Mouse (Mus musculus) spleen, adult 10 weeks (tissue): Measurements from ENCODE around the gene Ip6k1. TPM values are rescaled to one million over a fixed set of nuclear protein-coding genes. Genes with fewer than 3 reads are reported as not detected.

Experiments used
- polyA plus RNA-seq: library from polyadenylated mRNA; stranded (reverse); fragments of 350-450 nt; fragmentation: Illumina TruSeq; extraction: RNeasy Lipid Tissue Mini Kit (QIAGEN cat#74804); gene quantifications from one replicate; pipeline ENCODE4 v1.2.3, GENCODE M21; 2015; ENCODE audit warnings: low replicate concordance; ENCODE audit not compliant: insufficient read depth

The Ip6k1 gene
- polyA plus RNA-seq, result 83.7 TPM

GRCm38 (mm10) chr9:108001922-108002770 lies at the start of gene Ip6k1:
Gene Ip6k1, plus strand, starts transcription at chr9:108002501.

GRCm38 (mm10) chr9:107975399-107976386 lies 26.6 kb upstream of the Ip6k1 start, which contains the start of gene Uba7:
Gene Uba7, plus strand, starts transcription at chr9:107975505.

DNA sequence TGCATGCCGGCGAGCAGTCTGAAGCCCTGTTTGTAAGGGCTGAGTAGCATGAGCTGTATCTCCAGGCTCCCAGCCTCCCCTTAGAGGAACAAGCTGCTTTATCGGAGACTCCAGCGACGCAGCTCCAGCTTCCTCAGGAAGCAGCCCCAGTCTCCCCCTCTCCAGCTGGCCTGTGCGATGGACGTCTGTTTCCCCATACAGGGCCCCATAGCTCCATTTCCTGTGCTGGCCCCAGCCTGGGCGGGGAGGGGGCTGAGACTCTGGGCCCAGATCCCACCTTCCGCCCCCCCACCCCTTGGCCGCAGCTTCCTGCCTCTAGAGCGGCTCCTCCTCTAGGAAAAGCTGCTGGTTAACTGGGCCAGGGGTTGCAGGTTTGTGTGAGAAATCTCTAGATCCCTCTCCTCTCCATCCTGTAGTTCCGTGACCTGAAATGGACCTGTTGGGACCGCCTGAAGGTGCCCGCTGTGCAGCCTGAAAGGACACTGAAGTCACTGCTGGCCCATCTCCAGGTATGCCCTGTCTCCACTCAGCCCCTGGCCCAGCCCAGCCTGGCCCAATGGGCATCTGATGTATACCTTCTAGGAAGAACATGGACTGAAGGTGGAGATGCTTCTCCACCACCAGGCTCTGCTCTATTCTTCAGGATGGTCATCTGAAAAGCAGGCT lies 19.5 kb upstream of the Ip6k1 start, which contains the start of gene Gm20661:
TSS of gene Gm20661 (plus strand) at position 378 of the 666 bp plus-strand sequence.

DNA sequence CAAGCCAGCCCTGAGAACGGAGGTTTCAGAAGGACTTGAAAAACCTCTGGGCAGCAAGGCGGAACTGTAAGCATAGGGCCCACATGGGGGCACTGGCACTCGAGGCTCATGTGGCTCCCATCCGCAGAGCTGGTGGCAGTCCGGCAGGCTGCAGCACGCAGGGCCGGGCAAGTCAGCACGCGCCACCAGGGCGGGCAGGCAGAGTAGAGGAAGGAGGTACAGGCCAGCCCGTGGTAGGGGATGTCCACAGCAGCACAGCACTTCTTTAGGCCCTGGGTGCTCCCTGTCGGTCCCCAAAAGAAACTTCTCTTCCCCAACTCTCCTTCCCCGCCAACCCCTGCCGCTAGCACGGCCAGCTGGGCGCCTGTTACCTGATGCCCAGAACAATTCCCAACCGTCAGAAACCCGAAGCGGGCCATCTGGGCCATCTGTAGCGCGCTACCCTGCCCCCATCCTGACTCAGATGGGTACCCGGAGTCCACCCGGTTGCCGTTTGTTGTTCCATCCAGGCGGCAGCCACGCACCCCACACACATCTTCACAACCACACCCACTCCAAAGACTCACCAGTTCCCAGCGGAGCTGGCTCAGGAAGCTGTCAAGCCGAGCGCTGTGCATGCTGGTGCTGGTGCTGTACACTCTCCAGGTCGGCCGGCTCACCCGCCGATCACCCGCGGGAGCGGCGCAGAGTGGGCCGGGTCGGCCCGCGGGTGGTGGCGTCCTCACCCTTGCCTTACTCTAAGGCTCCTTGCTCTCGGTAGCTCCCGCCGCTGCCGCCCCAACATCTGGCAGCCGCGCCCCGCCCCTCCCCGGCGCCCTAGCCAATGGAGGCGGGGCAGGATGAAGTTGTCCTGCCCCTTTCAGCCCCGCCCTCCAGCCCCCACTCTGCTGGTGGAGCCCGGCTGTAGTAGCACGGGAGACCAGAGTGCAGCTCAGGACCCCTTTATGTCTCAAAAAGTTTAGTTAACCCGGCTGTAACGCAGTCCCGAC lies 16.9 kb upstream of the Ip6k1 start, which contains the start of gene Inka1:
TSS of gene Inka1 (minus strand) at position 749 of the 989 bp plus-strand sequence.

DNA sequence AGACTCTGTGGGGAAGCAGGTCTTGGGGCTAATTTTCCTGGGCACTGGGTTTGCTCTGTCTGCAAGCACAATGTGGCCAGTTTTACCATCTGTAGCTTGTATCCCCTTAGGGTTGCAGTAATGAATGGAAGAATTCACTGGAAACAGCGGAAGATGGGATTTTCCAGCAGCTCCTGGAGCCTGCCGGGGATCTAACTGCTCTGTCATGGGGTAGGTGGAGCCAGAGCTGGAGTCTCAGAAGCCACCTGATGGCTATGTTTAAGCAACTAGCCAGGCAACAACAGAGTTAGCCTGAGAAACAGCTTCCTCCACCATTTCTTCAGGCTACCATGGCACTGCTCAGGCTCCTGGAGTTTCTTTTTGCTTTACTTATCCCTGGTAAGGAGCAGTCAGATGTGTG lies 10.1 kb upstream of the Ip6k1 start, which contains the start of gene Cdhr4:
TSS of gene Cdhr4 (plus strand) at position 301 of the 400 bp plus-strand sequence.

DNA sequence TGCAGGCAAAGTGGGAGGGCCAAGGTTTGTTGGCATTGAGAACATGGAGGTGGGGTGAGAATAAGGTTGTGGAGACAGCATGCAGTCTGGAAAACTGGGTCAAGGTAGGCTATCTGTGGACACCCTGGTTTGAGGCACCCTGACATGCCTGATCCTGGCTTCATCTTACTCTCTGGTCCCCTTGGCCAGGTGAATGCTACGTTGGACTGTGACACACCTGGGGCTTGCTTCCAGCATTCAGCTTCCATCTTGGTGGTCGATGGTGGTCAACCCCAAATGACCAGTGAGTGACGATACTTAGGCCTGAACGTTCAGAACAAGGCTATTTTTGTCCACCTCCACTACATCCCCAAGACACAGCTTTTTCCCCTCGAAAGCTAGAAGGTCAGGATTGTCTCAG lies 6.3 kb upstream of the Ip6k1 start, which contains the start of gene Gm20662:
TSS of gene Gm20662 (plus strand) at position 301 of the 400 bp plus-strand sequence.

DNA sequence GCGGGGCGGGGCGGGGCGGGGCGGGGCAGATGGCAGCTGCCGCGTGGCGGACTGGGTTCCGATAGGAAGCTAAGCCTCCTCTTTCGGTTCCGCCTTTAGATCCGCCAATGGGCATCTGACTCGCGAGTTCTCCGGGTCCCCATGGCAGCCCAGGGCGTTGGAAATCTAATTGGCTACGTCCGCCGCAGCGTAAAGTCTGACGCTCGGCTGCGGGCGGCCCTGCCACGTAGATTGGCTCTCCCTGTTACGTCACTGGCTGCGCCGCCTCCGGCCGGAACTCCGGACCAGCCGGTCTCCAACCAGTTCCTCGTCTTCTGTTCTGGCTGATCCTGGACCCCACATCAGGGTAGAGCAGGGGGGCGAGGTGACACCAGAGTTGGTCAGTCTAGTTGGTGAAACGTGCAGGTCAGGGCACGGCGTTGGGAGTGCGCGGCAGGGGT lies 46.7 kb downstream of the Ip6k1 start, which contains the start of gene Gmppb:
TSS of gene Gmppb (plus strand) at position 227 of the 440 bp plus-strand sequence.

DNA sequence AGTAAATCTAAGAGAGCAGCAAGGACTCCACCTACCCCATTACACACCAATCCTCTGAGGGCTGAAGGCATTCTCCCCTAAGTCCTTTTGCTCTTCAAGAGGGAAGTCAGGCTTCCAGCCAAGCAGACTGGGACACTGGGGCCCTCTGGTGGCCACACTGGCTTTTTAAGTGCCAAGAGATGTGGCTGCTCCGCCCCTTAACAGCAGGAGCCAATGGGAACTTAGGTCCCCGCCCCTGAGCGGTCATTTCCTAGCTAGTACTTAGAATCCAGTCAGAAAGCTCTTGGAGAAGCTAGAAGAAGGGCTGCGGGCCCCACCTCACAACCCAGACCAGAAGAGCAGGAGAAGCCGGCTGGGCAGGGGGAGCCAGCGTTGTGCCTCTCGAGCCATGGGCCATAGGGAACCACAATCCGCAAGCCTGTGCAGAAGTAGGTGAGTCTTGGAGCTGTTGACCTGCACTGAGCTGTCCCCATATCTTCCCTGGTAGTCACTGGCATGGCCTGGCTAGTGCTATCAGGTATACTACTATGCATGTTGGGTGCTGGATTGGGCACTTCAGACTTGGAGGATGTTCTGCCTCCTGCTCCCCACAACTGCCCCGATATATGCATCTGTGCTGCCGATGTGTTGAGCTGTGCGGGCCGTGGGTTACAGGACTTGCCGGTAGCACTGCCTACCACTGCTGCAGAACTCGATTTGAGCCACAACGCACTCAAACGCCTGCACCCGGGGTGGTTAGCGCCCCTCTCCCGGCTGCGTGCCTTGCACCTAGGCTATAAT lies 50.8 kb downstream of the Ip6k1 start, which contains the start of gene Amigo3:
TSS of gene Amigo3 (plus strand) at position 275 of the 780 bp plus-strand sequence.

DNA sequence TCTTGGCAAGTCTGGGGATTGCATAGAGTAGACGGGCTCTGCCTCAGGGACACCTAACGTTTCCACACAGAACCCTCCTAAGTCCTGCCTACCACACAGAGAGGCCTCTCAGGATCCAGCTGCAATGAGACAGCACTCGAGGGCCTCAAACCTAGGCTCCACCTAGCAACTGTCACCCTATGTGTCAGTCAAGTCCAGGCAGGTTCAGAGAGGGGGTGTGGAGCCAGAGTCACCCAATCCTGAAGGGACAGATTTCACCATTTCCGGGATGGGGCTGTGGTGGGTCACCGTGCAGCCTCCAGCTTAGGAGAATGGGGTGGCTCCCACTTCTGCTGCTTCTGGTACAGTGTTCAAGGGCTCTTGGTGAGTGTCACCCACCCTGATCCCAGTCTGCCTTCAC lies 77.9 kb downstream of the Ip6k1 start, which contains the start of gene Mst1:
TSS of gene Mst1 (plus strand) at position 269 of the 400 bp plus-strand sequence.

GRCm38 (mm10) chr9:108082988-108083431 lies 80.7 kb downstream of the Ip6k1 start, which contains the start of gene Rnf123:
Gene Rnf123, minus strand, starts transcription at chr9:108083346.

GRCm38 (mm10) chr9:108094184-108094941 lies 92.1 kb downstream of the Ip6k1 start, which contains the start of gene Apeh:
Gene Apeh, minus strand, starts transcription at chr9:108094606.

Other genes with a start within 250 kb of the Ip6k1 start
- 334 TPM for gene Rbm5, start 231.5 kb upstream of the Ip6k1 start, polyA plus RNA-seq
- 155 TPM for gene Rbm6, start 129.3 kb upstream of the Ip6k1 start, polyA plus RNA-seq
- 3.9 TPM for gene Mon1a, start 114.3 kb upstream of the Ip6k1 start, polyA plus RNA-seq
- gene Mst1r, start 95.6 kb upstream of the Ip6k1 start, polyA plus RNA-seq, result 0.36 TPM
- gene Actl11, start 74.0 kb upstream of the Ip6k1 start, polyA plus RNA-seq, result not detected
- gene Camkv, start 66.8 kb upstream of the Ip6k1 start, polyA plus RNA-seq, result not detected
- 4.5 TPM for gene Traip, start 52.4 kb upstream of the Ip6k1 start, polyA plus RNA-seq
- gene Uba7, start 27.0 kb upstream of the Ip6k1 start, polyA plus RNA-seq, result 103 TPM
- gene Gm20661, start 19.4 kb upstream of the Ip6k1 start, polyA plus RNA-seq, result 0.26 TPM
- 3.9 TPM for gene Inka1, start 16.6 kb upstream of the Ip6k1 start, polyA plus RNA-seq
- 1.5 TPM for gene Cdhr4, start 10.0 kb upstream of the Ip6k1 start, polyA plus RNA-seq
- gene Gm20662, start 6.2 kb upstream of the Ip6k1 start, polyA plus RNA-seq, result 1.9 TPM
- gene Gmppb, start 46.7 kb downstream of the Ip6k1 start, polyA plus RNA-seq, result 11.7 TPM
- 0.69 TPM for gene Amigo3, start 50.7 kb downstream of the Ip6k1 start, polyA plus RNA-seq
- 0.37 TPM for gene Mst1, start 77.9 kb downstream of the Ip6k1 start, polyA plus RNA-seq
- gene Rnf123, start 80.8 kb downstream of the Ip6k1 start, polyA plus RNA-seq, result 69.4 TPM
- 85.9 TPM for gene Apeh, start 92.1 kb downstream of the Ip6k1 start, polyA plus RNA-seq
- 0.25 TPM for gene Bsn, start 187.9 kb downstream of the Ip6k1 start, polyA plus RNA-seq